In the genomic region with DNA sequence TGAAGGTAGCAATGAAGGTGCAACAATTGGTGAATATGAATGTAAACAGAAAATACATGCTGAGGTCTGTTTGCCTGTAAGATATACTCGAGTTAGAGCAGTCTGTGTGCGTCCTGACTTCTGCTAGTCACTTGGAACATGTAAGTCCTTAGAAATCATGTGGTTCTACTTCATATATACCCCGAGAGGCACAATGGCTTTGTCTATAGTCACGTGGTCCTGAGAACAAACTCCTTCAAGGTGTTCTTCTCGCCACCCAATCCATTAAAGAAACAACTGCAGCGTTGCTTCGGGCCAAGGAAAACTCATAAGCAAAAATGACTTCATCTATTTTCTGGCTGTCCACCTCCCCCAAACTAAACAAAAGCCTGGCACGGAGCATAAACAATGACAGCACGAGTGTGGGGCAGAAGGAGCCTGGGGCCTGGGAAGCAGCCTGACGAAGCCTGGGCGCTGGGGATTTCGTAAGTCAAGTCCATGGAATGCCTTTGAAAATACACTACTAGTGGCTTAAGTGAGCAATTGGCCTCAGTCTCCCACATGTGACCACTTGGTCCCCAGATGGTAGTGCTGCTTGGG, we compare ENCODE assay signal across 17 mouse cellular contexts.
A peak's percentile ranks its signal among the peaks of the same experiment; 100 is the strongest.
DNase-seq lines count a peak whose midpoint lies in the region; ATAC-seq and TF ChIP-seq lines count a peak whose summit lies in the region.
"Had no signal": no experiment of that assay in that cellular context is flagged by ENCODE, and none has a peak within 500 bp of the region (broad histone marks: within the 10 kb centered on the region; RNA-seq: fewer than 3 reads in every experiment).

No protein-coding gene starts in this region.

- no peaks in the 10 kb centered on the region for H3K27me3 ChIP-seq in heart, embryonic 16.5 days (ENCODE audit: control insufficient read depth, insufficient read depth, low read length)
- no peaks in the 10 kb centered on the region for H3K27me3 ChIP-seq in hindbrain, postnatal 0 days (ENCODE audit: insufficient read depth, low read length)
- H3K27me3 ChIP-seq: limb, embryonic 12.5 days had no signal

- H3K4me2 ChIP-seq in heart, embryonic 16.5 days (ENCODE audit: low read depth, low read length) = no peak overlapping the region
- H3K4me2 ChIP-seq in hindbrain, postnatal 0 days (ENCODE audit: low read depth, low read length) = no peak overlapping the region
- H3K4me2 ChIP-seq: limb, embryonic 12.5 days had no signal

- 65% methylated on average over 12 of the region's 12 CpGs for WGBS in heart, embryonic 16.5 days
- 43% methylated on average over 12 of the region's 12 CpGs for WGBS in hindbrain, postnatal 0 days

- H3K27ac ChIP-seq in heart, embryonic 16.5 days (ENCODE audit: low read length) = peak overlapping the region; percentile 2; the same call in 1 of the 2 replicates
- H3K27ac ChIP-seq in hindbrain, postnatal 0 days = 0 out of 2 replicates have a peak overlapping the region, but pooled peaks have one; percentile 26
- H3K27ac ChIP-seq in layer of hippocampus, adult 2 months = no peak overlapping the region
- H3K27ac ChIP-seq: gastrocnemius, adult 2 months; heart, embryonic 10.5 days; limb, embryonic 12.5 days; macrophage had no signal

- DNase-seq in heart, postnatal 36 days = no peak
- peak; percentile 15 for DNase-seq in R1 (ENCODE audit: low read depth, low spot score)
- no peak for DNase-seq in hindbrain, postnatal 0 days (ENCODE audit: low spot score)
- DNase-seq in lung, postnatal 25 days (ENCODE audit: low spot score) = peak; percentile 83
- DNase-seq in cerebellum, adult 8-10 months = no peak
- no peak for DNase-seq in adrenal gland, adult 8-10 months
- DNase-seq in layer of hippocampus, adult 2 months (ENCODE audit: low spot score in 2 of 2) = no peak
- DNase-seq: gastrocnemius, adult 2 months; kidney, postnatal 14 days; layer of hippocampus, postnatal 36 days had no signal

- intact Hi-C loops in heart, postnatal 36 days (cut with DNase I) = no loop called here

- peaks cover 9% of the 10 kb centered on the region; the same call in 1 of the 2 replicates for H3K36me3 ChIP-seq in heart, embryonic 16.5 days (ENCODE audit: control insufficient read depth, insufficient read depth)
- 0 out of 2 replicates have a peak, but pooled peaks cover 16% of the 10 kb centered on the region for H3K36me3 ChIP-seq in hindbrain, postnatal 0 days (ENCODE audit: insufficient read depth, low read length)
- H3K36me3 ChIP-seq: G1E; limb, embryonic 12.5 days had no signal

- no peak for TF ChIP-seq CTCF in hindbrain, postnatal 0 days (IDR thresholded peaks at IDR 0.05; ENCODE audit: low read depth)
- no peak for TF ChIP-seq CTCF in layer of hippocampus, adult 2 months (conservative IDR thresholded peaks at IDR 0.05)

- no peak for ATAC-seq in heart, embryonic 16.5 days (replicated peaks; ENCODE audit: extremely low read depth, insufficient read depth, low FRiP score)
- 0 out of 2 replicates have a peak, but pooled peaks have one; percentile 15 for ATAC-seq in hindbrain, postnatal 0 days
- ATAC-seq: activated CD4-positive, CD25-positive, alpha-beta regulatory T cell, adult 4 months had no signal

- no peak overlapping the region for H3K9ac ChIP-seq in heart, embryonic 16.5 days (ENCODE audit: low read length)
- no peak overlapping the region for H3K9ac ChIP-seq in hindbrain, postnatal 0 days (replicated peaks; ENCODE audit: low read length)
- H3K9ac ChIP-seq: limb, embryonic 12.5 days had no signal

- H3K9me3 ChIP-seq in heart, embryonic 16.5 days (replicated peaks; ENCODE audit: control insufficient read depth, low read length) = 0 out of 2 replicates have a peak, but pooled peaks cover 2% of the 10 kb centered on the region
- no peaks in the 10 kb centered on the region for H3K9me3 ChIP-seq in hindbrain, postnatal 0 days (ENCODE audit: low read length)
- H3K9me3 ChIP-seq: G1E; heart, embryonic 10.5 days; limb, embryonic 12.5 days had no signal

- H3K4me1 ChIP-seq in heart, embryonic 16.5 days (ENCODE audit: control insufficient read depth, insufficient read depth, low read length) = no peaks in the 10 kb centered on the region
- H3K4me1 ChIP-seq in hindbrain, postnatal 0 days (ENCODE audit: insufficient read depth, low read length) = 0 out of 2 replicates have a peak, but pooled peaks cover 3% of the 10 kb centered on the region

- no peak overlapping the region for H3K4me3 ChIP-seq in heart, embryonic 16.5 days (ENCODE audit: low read length)
- no peak overlapping the region for H3K4me3 ChIP-seq in hindbrain, postnatal 0 days (ENCODE audit: low read length)
- H3K4me3 ChIP-seq in layer of hippocampus, adult 2 months = no peak overlapping the region
- H3K4me3 ChIP-seq: gastrocnemius, adult 2 months; heart, embryonic 10.5 days; limb, embryonic 12.5 days; myocyte had no signal

Comparison
In these comparisons a context has a peak if more than half of its experiments do, and no peak if none do; other contexts are left out.
1. DNase-seq: peak in R1 (single experiment) and lung, postnatal 25 days (single experiment); none in heart, postnatal 36 days (0 of 2), hindbrain, postnatal 0 days (single experiment), cerebellum, adult 8-10 months (single experiment), adrenal gland, adult 8-10 months (single experiment) and layer of hippocampus, adult 2 months (0 of 2).